Mouse (Mus musculus) spleen, postnatal 10 days (tissue): ENCODE results near the gene Cd164.

ENCODE experiments used
- DNase-seq, 2 experiments: peaks; one replicate each; pipeline ENCODE4 v3.0.0; 2021 to 2022; ENCODE audit warnings: low spot score in 2 of 2

The Cd164 gene

GRCm38 (mm10) chr10:41500941-41501340 is 18.3 kb upstream of the Cd164 start:
- no peak for DNase-seq

- no peak for DNase-seq
Observed at GRCm38 (mm10) chr10:41504996-41505395, 14.2 kb upstream of the Cd164 start.

- peak in 1 of 2 experiments; percentile 45 for DNase-seq
Observed at GRCm38 (mm10) chr10:41505446-41505845, 13.8 kb upstream of the Cd164 start.

GRCm38 (mm10) chr10:41509160-41509559 is 10.1 kb upstream of the Cd164 start:
- DNase-seq: peak in 1 of 2 experiments; percentile 40

GRCm38 (mm10) chr10:41514301-41514700 is 4.9 kb upstream of the Cd164 start:
- no peak for DNase-seq

GRCm38 (mm10) chr10:41514921-41515320 is 4.3 kb upstream of the Cd164 start:
- no peak for DNase-seq

- DNase-seq: peak; percentile 83 to 85
Observed at GRCm38 (mm10) chr10:41518508-41518980, 670 bp upstream of the Cd164 start.

- DNase-seq: peak; percentile 74 to 80
Observed at GRCm38 (mm10) chr10:41519640-41520409, 611 bp downstream of the Cd164 start.

GRCm38 (mm10) chr10:41520410-41520673 is 1.1 kb downstream of the Cd164 start:
- no peak for DNase-seq

GRCm38 (mm10) chr10:41523386-41523785 is 4.2 kb downstream of the Cd164 start:
- no peak for DNase-seq

GRCm38 (mm10) chr10:41525696-41526095 is 6.5 kb downstream of the Cd164 start:
- DNase-seq: no peak

- no peak for DNase-seq
Observed at GRCm38 (mm10) chr10:41529972-41530371, 10.8 kb downstream of the Cd164 start.

GRCm38 (mm10) chr10:41535991-41536390 is 16.8 kb downstream of the Cd164 start:
- no peak for DNase-seq

- DNase-seq: no peak
Observed at GRCm38 (mm10) chr10:41536714-41537113, 17.5 kb downstream of the Cd164 start.

GRCm38 (mm10) chr10:41537226-41537982 is 18.2 kb downstream of the Cd164 start:
- no peak for DNase-seq

GRCm38 (mm10) chr10:41537983-41538330 is 18.7 kb downstream of the Cd164 start:
- DNase-seq: no peak

- DNase-seq: no peak
Observed at GRCm38 (mm10) chr10:41538986-41539385, 19.8 kb downstream of the Cd164 start.

GRCm38 (mm10) chr10:41542057-41542456 is 22.8 kb downstream of the Cd164 start:
- DNase-seq: no peak

- DNase-seq: no peak
Observed at GRCm38 (mm10) chr10:41543439-41543838, 24.2 kb downstream of the Cd164 start.

GRCm38 (mm10) chr10:41543844-41544243 is 24.6 kb downstream of the Cd164 start:
- no peak for DNase-seq

GRCm38 (mm10) chr10:41544481-41545190 is 25.4 kb downstream of the Cd164 start:
- peak in 1 of 2 experiments; percentile 28 for DNase-seq

- DNase-seq: no peak
Observed at GRCm38 (mm10) chr10:41545224-41545755, 26.1 kb downstream of the Cd164 start.
